Mouse (Mus musculus) myocyte (in vitro differentiated cells): ENCODE results near the gene Olfr1290. TPM values are rescaled to one million over a fixed set of nuclear protein-coding genes. Genes with fewer than 3 reads are reported as not detected.

Experiments
- H3K27me3 ChIP-seq: one replicate; pipeline ENCODE4 v1.6.1; 2011; ENCODE audit not compliant: control insufficient read depth, insufficient read depth, insufficient read length
- H3K36me3 ChIP-seq: one replicate; pipeline ENCODE4 v1.6.1; 2011; ENCODE audit not compliant: control insufficient read depth, insufficient read depth
- H3K4me2 ChIP-seq: one replicate; pipeline ENCODE4 v1.6.1; 2011; ENCODE audit warnings: low read depth, control low read depth
- H3K4me3 ChIP-seq: one replicate; pipeline ENCODE4 v1.5.1; 2011; ENCODE audit warnings: mild to moderate bottlenecking, control low read depth, moderate library complexity
- H3K79me2 ChIP-seq: one replicate; pipeline ENCODE4 v1.6.1; 2011; ENCODE audit not compliant: control insufficient read depth, insufficient read depth
- H3ac ChIP-seq: one replicate; pipeline ENCODE4 v1.6.1; 2011; ENCODE audit not compliant: control insufficient read depth, insufficient read length
- CEBPB ChIP-seq: IDR thresholded peaks from 2 replicates; pipeline ENCODE4 v1.6.1; 2011; ENCODE audit warnings: mild to moderate bottlenecking, moderate library complexity; ENCODE audit not compliant: poor library complexity, insufficient read depth, severe bottlenecking
- E2F4 ChIP-seq: IDR thresholded peaks from one replicate; pipeline ENCODE4 v1.6.1; 2011; ENCODE audit warnings: mild to moderate bottlenecking, control low read depth, moderate library complexity; ENCODE audit not compliant: insufficient read depth
- MAX ChIP-seq: IDR thresholded peaks from one replicate; pipeline ENCODE4 v1.6.1; 2011; ENCODE audit warnings: low read depth, mild to moderate bottlenecking, control low read depth
- MYOD1 ChIP-seq, 3 experiments: IDR thresholded peaks; one replicate each; pipeline ENCODE4 v1.6.1; 2011; ENCODE audit warnings: control low read depth in 2 of 3, low read depth in 2 of 3, mild to moderate bottlenecking in 2 of 3, moderate library complexity in 1 of 3; ENCODE audit not compliant: insufficient read length in 2 of 3, control insufficient read depth in 1 of 3
- MYOG ChIP-seq, 3 experiments: IDR thresholded peaks; one replicate each; pipeline ENCODE4 v1.6.1; 2011; ENCODE audit warnings: control low read depth in 2 of 3, low read depth in 2 of 3, mild to moderate bottlenecking in 2 of 3; ENCODE audit not compliant: insufficient read length in 2 of 3, control insufficient read depth in 1 of 3, insufficient read depth in 1 of 3
- POLR2A ChIP-seq: IDR thresholded peaks from one replicate; pipeline ENCODE4 v1.6.1; 2011; ENCODE audit warnings: low read depth, mild to moderate bottlenecking, control low read depth, moderate library complexity; ENCODE audit not compliant: insufficient read length
- POLR2AphosphoS2 ChIP-seq: IDR thresholded peaks from one replicate; pipeline ENCODE4 v1.6.1; 2011; ENCODE audit warnings: low read depth, control low read depth; ENCODE audit not compliant: insufficient read length
- REST ChIP-seq: IDR thresholded peaks from one replicate; pipeline ENCODE4 v1.6.1; 2011; ENCODE audit warnings: mild to moderate bottlenecking, control low read depth, moderate library complexity; ENCODE audit not compliant: insufficient read depth, insufficient read length
- SRF ChIP-seq: IDR thresholded peaks from one replicate; pipeline ENCODE4 v1.6.1; 2011; ENCODE audit warnings: low read depth; ENCODE audit not compliant: control insufficient read depth, insufficient read length
- TCF12 ChIP-seq: IDR thresholded peaks from one replicate; pipeline ENCODE4 v1.6.1; 2011; ENCODE audit warnings: mild to moderate bottlenecking, control low read depth; ENCODE audit not compliant: poor library complexity, insufficient read depth, severe bottlenecking
- TCF3 ChIP-seq: IDR thresholded peaks from one replicate; pipeline ENCODE4 v1.6.1; 2011; ENCODE audit warnings: low read depth, control low read depth; ENCODE audit not compliant: insufficient read length
- USF1 ChIP-seq: IDR thresholded peaks from one replicate; pipeline ENCODE4 v1.6.1; 2011; ENCODE audit warnings: low read depth, mild to moderate bottlenecking, control low read depth, moderate library complexity
- polyA plus RNA-seq: library from polyadenylated mRNA; unstranded; fragments of >200 nt; fragmentation: generic; extraction: Trizol; gene quantifications from one replicate; pipeline ENCODE4 v1.2.1, GENCODE M21; 2012; ENCODE audit warnings: missing spikeins

The Olfr1290 gene
- not detected for polyA plus RNA-seq

DNA sequence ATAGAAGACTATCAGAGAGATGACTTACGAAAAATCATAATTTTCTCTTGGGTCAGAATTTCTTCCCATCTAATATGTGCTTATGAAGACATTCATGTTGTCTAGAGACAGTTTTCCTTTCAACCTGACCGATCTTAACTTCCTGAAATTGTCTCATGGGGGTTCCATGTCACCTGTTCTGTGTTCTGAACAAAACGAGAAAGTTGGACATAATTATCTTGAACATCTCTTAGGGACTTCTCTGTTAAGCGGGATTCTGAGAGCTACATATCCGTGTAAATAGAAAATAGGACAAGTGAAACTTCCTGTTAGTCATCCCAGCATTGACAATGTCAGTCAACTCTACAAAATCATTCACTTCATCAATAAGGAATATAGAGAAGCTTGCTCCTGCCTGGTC, at the start of gene Olfr1290:
Gene Olfr1290, minus strand, starts transcription at position 101 of the 400 bp plus-strand sequence.
- no peaks in the 10 kb centered on the region for H3K27me3 ChIP-seq
- H3K4me3 ChIP-seq = no peak within 1 kb of the TSS
- no peaks in the 10 kb centered on the region for H3K79me2 ChIP-seq
- H3K36me3 ChIP-seq = no peaks in the 10 kb centered on the region
- H3K4me2 ChIP-seq = no peak within 1 kb of the TSS
- TF ChIP-seq E2F4 (no peak), SRF (no peak), POLR2A (no peak), REST (no peak), TCF3 (no peak), TCF12 (no peak), POLR2AphosphoS2 (no peak), CEBPB (no peak), USF1 (no peak), MYOD1 (IDR thresholded peaks at IDR 0.05; ENCODE audit: control insufficient read depth in 1 of 3, insufficient read length in 2 of 3, low read depth in 2 of 3) (no peak), MYOG (IDR thresholded peaks at IDR 0.05; ENCODE audit: control insufficient read depth in 1 of 3, insufficient read depth in 1 of 3, insufficient read length in 2 of 3, low read depth in 2 of 3) (no peak), MAX (no peak)
- no peak within 1 kb of the TSS for H3ac ChIP-seq

GRCm38 (mm10) chr2:111540191-111540590, 46.6 kb upstream of the Olfr1290 start, which contains the start of gene Olfr1294:
TSS of gene Olfr1294 (minus strand) at chr2:111540291.
- Histone ChIP-seq H3K36me3 (no peaks in the 10 kb centered on the region), H3K27me3 (no peaks in the 10 kb centered on the region), H3ac (no peak within 1 kb of the TSS), H3K4me3 (no peak within 1 kb of the TSS), H3K79me2 (no peaks in the 10 kb centered on the region), H3K4me2 (no peak within 1 kb of the TSS)
- TF ChIP-seq POLR2AphosphoS2 (no peak), REST (no peak), MYOG (IDR thresholded peaks at IDR 0.05; ENCODE audit: control insufficient read depth in 1 of 3, insufficient read depth in 1 of 3, insufficient read length in 2 of 3, low read depth in 2 of 3) (no peak), MAX (no peak), SRF (no peak), MYOD1 (IDR thresholded peaks at IDR 0.05; ENCODE audit: control insufficient read depth in 1 of 3, insufficient read length in 2 of 3, low read depth in 2 of 3) (no peak), E2F4 (no peak), POLR2A (no peak), TCF12 (no peak), CEBPB (no peak), USF1 (no peak)

- Histone ChIP-seq H3K4me2 (no peak within 1 kb of the TSS), H3K27me3 (no peaks in the 10 kb centered on the region), H3K79me2 (no peaks in the 10 kb centered on the region), H3ac (no peak within 1 kb of the TSS), H3K4me3 (no peak within 1 kb of the TSS), H3K36me3 (no peaks in the 10 kb centered on the region)
- TF ChIP-seq MYOG (IDR thresholded peaks at IDR 0.05; ENCODE audit: control insufficient read depth in 1 of 3, insufficient read depth in 1 of 3, insufficient read length in 2 of 3, low read depth in 2 of 3) (no peak), MYOD1 (IDR thresholded peaks at IDR 0.05; ENCODE audit: control insufficient read depth in 1 of 3, insufficient read length in 2 of 3, low read depth in 2 of 3) (no peak), CEBPB (no peak), E2F4 (no peak), REST (no peak), SRF (no peak), POLR2AphosphoS2 (no peak), MAX (no peak)
These were observed 31.3 kb upstream of the Olfr1290 start, which contains the start of gene Olfr1293-ps for GRCm38 (mm10) chr2:111524903-111525302. TSS of gene Olfr1293-ps (plus strand) at chr2:111525203.

DNA sequence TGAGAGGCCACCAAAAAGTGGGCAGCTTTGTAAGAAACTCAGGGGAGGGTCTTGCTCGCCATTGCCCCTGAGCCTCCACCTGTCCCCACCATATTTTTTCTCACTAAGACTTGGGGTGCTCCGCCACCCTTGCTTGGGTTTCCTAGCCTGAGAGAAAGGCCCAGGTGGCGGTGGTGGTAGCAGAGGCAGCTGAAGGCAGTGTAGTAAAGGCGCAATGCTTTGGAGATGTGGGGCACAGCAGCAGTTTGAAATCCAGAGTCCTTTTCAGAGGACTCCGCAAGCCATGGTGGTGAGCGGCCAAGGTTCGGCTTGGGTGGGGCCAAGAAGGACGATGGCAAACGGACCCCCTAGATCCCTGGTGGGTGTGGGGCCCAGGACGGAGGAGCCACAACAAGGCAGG, 23.8 kb upstream of the Olfr1290 start:
- Histone ChIP-seq H3ac (no peak overlapping the region), H3K4me3 (no peak overlapping the region), H3K36me3 (no peaks in the 10 kb centered on the region), H3K27me3 (no peaks in the 10 kb centered on the region), H3K4me2 (no peak overlapping the region), H3K79me2 (no peaks in the 10 kb centered on the region)
- TF ChIP-seq TCF12 (no peak), USF1 (no peak), POLR2AphosphoS2 (no peak), SRF (no peak), CEBPB (no peak), MAX (no peak), REST (no peak), TCF3 (no peak), POLR2A (no peak), MYOG (IDR thresholded peaks at IDR 0.05; ENCODE audit: control insufficient read depth in 1 of 3, insufficient read depth in 1 of 3, insufficient read length in 2 of 3, low read depth in 2 of 3) (no peak)

GRCm38 (mm10) chr2:111496880-111497279, 3.3 kb upstream of the Olfr1290 start, which contains the start of gene Olfr1291-ps1:
TSS of gene Olfr1291-ps1 (plus strand) at chr2:111497180.
- Histone ChIP-seq H3ac (no peak within 1 kb of the TSS), H3K79me2 (no peaks in the 10 kb centered on the region), H3K27me3 (no peaks in the 10 kb centered on the region), H3K4me2 (no peak within 1 kb of the TSS), H3K4me3 (no peak within 1 kb of the TSS), H3K36me3 (no peaks in the 10 kb centered on the region)
- TF ChIP-seq E2F4 (no peak), MAX (no peak), POLR2A (no peak), REST (no peak), POLR2AphosphoS2 (no peak), TCF12 (no peak), TCF3 (no peak), CEBPB (no peak), SRF (no peak), USF1 (no peak), MYOG (IDR thresholded peaks at IDR 0.05; ENCODE audit: control insufficient read depth in 1 of 3, insufficient read depth in 1 of 3, insufficient read length in 2 of 3, low read depth in 2 of 3) (no peak), MYOD1 (IDR thresholded peaks at IDR 0.05; ENCODE audit: control insufficient read depth in 1 of 3, insufficient read length in 2 of 3, low read depth in 2 of 3) (no peak)
